Mouse (Mus musculus) hindbrain, embryonic 14.5 days (tissue): ENCODE results near the gene Samd14. TPM values are rescaled to one million over a fixed set of nuclear protein-coding genes. Genes with fewer than 3 reads are reported as not detected.
A peak's percentile ranks its signal among the peaks of the same experiment; 100 is the strongest.

Experiments
- ATAC-seq: fragments of 200-750 bp; cut with Nextera tagmentation; 2 replicates; pipeline ENCODE4 v1.8.0; 2017; ENCODE audit warnings: moderate number of reproducible peaks, mild to moderate bottlenecking, moderate TSS enrichment, moderate library complexity; ENCODE audit not compliant: low FRiP score
- DNase-seq: peaks from one replicate; pipeline ENCODE4 v3.0.0-alpha.2; 2015; ENCODE audit warnings: low spot score
- H3K27ac ChIP-seq: fragments of 300-500 bp; sonication (generic); 2 replicates; pipeline ENCODE4 v1.5.1; 2014; ENCODE audit warnings: mild to moderate bottlenecking, moderate library complexity
- H3K27me3 ChIP-seq: fragments of 300-500 bp; sonication (generic); 2 replicates; pipeline ENCODE4 v1.6.1; 2014; ENCODE audit warnings: mild to moderate bottlenecking, low read length, mixed read lengths; ENCODE audit not compliant: control insufficient read depth, insufficient read depth
- H3K36me3 ChIP-seq: fragments of 300-500 bp; sonication (generic); replicated peaks from 2 replicates; pipeline ENCODE4 v1.6.1; 2014; ENCODE audit not compliant: control insufficient read depth, insufficient read depth
- H3K4me1 ChIP-seq: fragments of 300-500 bp; sonication (generic); replicated peaks from 2 replicates; pipeline ENCODE4 v1.6.1; 2014; ENCODE audit warnings: antibody characterized with exemption, low read length, mixed read lengths; ENCODE audit not compliant: control insufficient read depth, insufficient read depth
- H3K4me2 ChIP-seq: fragments of 300-500 bp; sonication (generic); replicated peaks from 2 replicates; pipeline ENCODE4 v1.6.1; 2014; ENCODE audit warnings: mild to moderate bottlenecking, moderate library complexity
- H3K4me3 ChIP-seq: fragments of 300-500 bp; sonication (generic); replicated peaks from 2 replicates; pipeline ENCODE4 v1.5.1; 2014; ENCODE audit warnings: mild to moderate bottlenecking, low read length
- H3K9ac ChIP-seq: fragments of 300-500 bp; sonication (generic); 2 replicates; pipeline ENCODE4 v1.6.1; 2014
- H3K9me3 ChIP-seq: fragments of 300-500 bp; sonication (generic); 2 replicates; pipeline ENCODE4 v1.6.1; 2016; ENCODE audit warnings: low read length; ENCODE audit not compliant: control insufficient read depth
- WGBS: fragments of 180-500 bp; shearing (Covaris S2); extraction: QIAGEN DNeasy Blood & Tissue Kit; methylation state at CpG from one replicate; pipeline ENCODE4 v1.1.7; 2014; 5-methylcytosine and 5-hydroxymethylcytosine counted together
- polyA plus RNA-seq: library from polyadenylated mRNA; unstranded; fragments of >200 nt; fragmentation: Nextera tagmentation; extraction: Ambion mirVana; gene quantifications from 2 replicates; pipeline ENCODE4 v1.2.1, GENCODE M21; 2014

Samd14 gene
- polyA plus RNA-seq, 1 experiment from 2014 or later: 130 TPM

- Histone ChIP-seq H3K9me3 (no peaks in the 10 kb centered on the region), H3K4me2 (no peak overlapping the region), H3K4me3 (no peak overlapping the region), H3K36me3 (no peaks in the 10 kb centered on the region; the same call in 1 of the 2 replicates), H3K27me3 (no peaks in the 10 kb centered on the region), H3K27ac (no peak overlapping the region), H3K9ac (no peak overlapping the region), H3K4me1 (peaks cover 14% of the 10 kb centered on the region; the same call in 1 of the 2 replicates)
- DNase-seq (no peak), ATAC-seq (no peak)
- 75% methylated on average over 14 of the region's 14 CpGs for WGBS
Measured at GRCm38 (mm10) chr11:95038156-95038817, 28.6 kb downstream of the Samd14 start.

GRCm38 (mm10) chr11:95038818-95039655 is 29.4 kb downstream of the Samd14 start:
- Histone ChIP-seq H3K36me3 (no peaks in the 10 kb centered on the region; the same call in 1 of the 2 replicates), H3K9ac (no peak overlapping the region), H3K27ac (no peak overlapping the region), H3K27me3 (no peaks in the 10 kb centered on the region), H3K9me3 (no peaks in the 10 kb centered on the region), H3K4me2 (no peak overlapping the region), H3K4me3 (no peak overlapping the region), H3K4me1 (peaks cover 14% of the 10 kb centered on the region; the same call in 1 of the 2 replicates)
- DNase-seq (no peak), ATAC-seq (no peak)
- WGBS: 80% methylated on average over 13 of the region's 13 CpGs

- WGBS: 82% methylated on average over 4 of the region's 4 CpGs
- H3K4me2 ChIP-seq: peak overlapping the region; percentile 71
- no peaks in the 10 kb centered on the region for H3K27me3 ChIP-seq
- H3K27ac ChIP-seq: no peak overlapping the region
- ATAC-seq: no peak
- H3K4me1 ChIP-seq: peaks cover 14% of the 10 kb centered on the region; the same call in 1 of the 2 replicates
- H3K9ac ChIP-seq: no peak overlapping the region
- DNase-seq: no peak
- peak overlapping the region; percentile 48; the same call in 1 of the 2 replicates for H3K4me3 ChIP-seq
- no peaks in the 10 kb centered on the region for H3K9me3 ChIP-seq
- peaks cover 2% of the 10 kb centered on the region; the same call in 1 of the 2 replicates for H3K36me3 ChIP-seq
Measured at GRCm38 (mm10) chr11:95039766-95040165, 30.1 kb downstream of the Samd14 start.

- Histone ChIP-seq H3K27ac (peak overlapping the region; percentile 22), H3K4me2 (peak overlapping the region; percentile 71), H3K4me3 (peak overlapping the region; percentile 48), H3K36me3 (peaks cover 3% of the 10 kb centered on the region; the same call in 1 of the 2 replicates), H3K27me3 (no peaks in the 10 kb centered on the region), H3K9me3 (no peaks in the 10 kb centered on the region), H3K9ac (peak overlapping the region; percentile 53), H3K4me1 (peaks cover 14% of the 10 kb centered on the region; the same call in 1 of the 2 replicates)
- 2% methylated on average over 20 of the region's 20 CpGs for WGBS
- ATAC-seq (peak; percentile 15; the same call in 1 of the 2 replicates), DNase-seq (peak; percentile 48)
Measured at GRCm38 (mm10) chr11:95040491-95041138, 30.9 kb downstream of the Samd14 start.

GRCm38 (mm10) chr11:95041139-95041609 is 31.5 kb downstream of the Samd14 start, which contains the start of gene Pdk2:
Pdk2 (minus strand) TSS chr11:95041354.
- H3K4me2 ChIP-seq: peak within 1 kb of the TSS; percentile 71
- DNase-seq (peak; percentile 92), ATAC-seq (peak; percentile 97)
- H3K4me3 ChIP-seq: peak within 1 kb of the TSS; percentile 48
- H3K9ac ChIP-seq: peak within 1 kb of the TSS; percentile 53
- peak within 1 kb of the TSS; percentile 22 for H3K27ac ChIP-seq
- peaks cover 3% of the 10 kb centered on the region for H3K36me3 ChIP-seq
- no peaks in the 10 kb centered on the region for H3K9me3 ChIP-seq
- peaks cover 14% of the 10 kb centered on the region; the same call in 1 of the 2 replicates for H3K4me1 ChIP-seq
- H3K27me3 ChIP-seq: no peaks in the 10 kb centered on the region
- WGBS: under 1% methylated on average over 41 of the region's 41 CpGs

- peak overlapping the region; percentile 28 for H3K9ac ChIP-seq
- H3K4me1 ChIP-seq: peaks cover 14% of the 10 kb centered on the region; the same call in 1 of the 2 replicates
- peak overlapping the region; percentile 71 for H3K4me2 ChIP-seq
- DNase-seq: peak; percentile 85
- ATAC-seq: no peak
- H3K9me3 ChIP-seq: no peaks in the 10 kb centered on the region
- H3K4me3 ChIP-seq: peak overlapping the region; percentile 16
- H3K36me3 ChIP-seq: peaks cover 3% of the 10 kb centered on the region
- no peaks in the 10 kb centered on the region for H3K27me3 ChIP-seq
- H3K27ac ChIP-seq: no peak overlapping the region
- under 1% methylated on average over 11 of the region's 11 CpGs for WGBS
Measured at GRCm38 (mm10) chr11:95042096-95042495, 32.4 kb downstream of the Samd14 start.

- Histone ChIP-seq H3K4me3 (no peak overlapping the region), H3K27ac (no peak overlapping the region), H3K9me3 (no peaks in the 10 kb centered on the region), H3K9ac (no peak overlapping the region), H3K4me1 (peaks cover 14% of the 10 kb centered on the region; the same call in 1 of the 2 replicates), H3K36me3 (peaks cover 3% of the 10 kb centered on the region), H3K4me2 (no peak overlapping the region), H3K27me3 (no peaks in the 10 kb centered on the region)
- 85% methylated on average over 4 of the region's 4 CpGs for WGBS
- no peak for DNase-seq
- no peak for ATAC-seq
Measured at GRCm38 (mm10) chr11:95043060-95043459, 33.4 kb downstream of the Samd14 start.

GRCm38 (mm10) chr11:95043608-95044007 is 33.9 kb downstream of the Samd14 start:
- Histone ChIP-seq H3K27me3 (no peaks in the 10 kb centered on the region), H3K4me1 (peaks cover 14% of the 10 kb centered on the region; the same call in 1 of the 2 replicates), H3K36me3 (peaks cover 3% of the 10 kb centered on the region), H3K9ac (no peak overlapping the region), H3K4me3 (no peak overlapping the region), H3K4me2 (no peak overlapping the region), H3K27ac (no peak overlapping the region), H3K9me3 (no peaks in the 10 kb centered on the region)
- DNase-seq (no peak), ATAC-seq (no peak)
- WGBS: 55% methylated on average over 7 of the region's 7 CpGs
